Mouse (Mus musculus): ENCODE results near the gene Cldn13. TPM values are rescaled to one million over a fixed set of nuclear protein-coding genes. Genes with fewer than 3 reads are reported as not detected.
"Not testable (repeated sequence)": the region's sequence is repeated elsewhere in the genome, so short reads cannot be mapped to it uniquely, and the experiment has no call there.

Cldn13 gene
- total RNA-seq (2017): not detected in 3 replicates

GRCm38 (mm10) chr5:134915311-134915710 lies at the start of gene Cldn13:
Gene Cldn13, minus strand, starts transcription at chr5:134915526.
- no peak for ATAC-seq (replicated peaks; ENCODE audit: insufficient number of reproducible peaks, low FRiP score, low TSS enrichment, poor library complexity, severe bottlenecking)

GRCm38 (mm10) chr5:134964655-134965054 lies 49.3 kb upstream of the Cldn13 start:
- not testable (repeated sequence) for ATAC-seq (replicated peaks; ENCODE audit: insufficient number of reproducible peaks, low FRiP score, low TSS enrichment, poor library complexity, severe bottlenecking)

- no peak for ATAC-seq (replicated peaks; ENCODE audit: insufficient number of reproducible peaks, low FRiP score, low TSS enrichment, poor library complexity, severe bottlenecking)
Measured at GRCm38 (mm10) chr5:134963546-134963945, 48.2 kb upstream of the Cldn13 start.

- no peak for ATAC-seq (replicated peaks; ENCODE audit: insufficient number of reproducible peaks, low FRiP score, low TSS enrichment, poor library complexity, severe bottlenecking)
Measured at GRCm38 (mm10) chr5:134961519-134961918, 46.2 kb upstream of the Cldn13 start.

GRCm38 (mm10) chr5:134960430-134960829 lies 45.1 kb upstream of the Cldn13 start:
- ATAC-seq (replicated peaks; ENCODE audit: insufficient number of reproducible peaks, low FRiP score, low TSS enrichment, poor library complexity, severe bottlenecking): no peak

- no peak for ATAC-seq (replicated peaks; ENCODE audit: insufficient number of reproducible peaks, low FRiP score, low TSS enrichment, poor library complexity, severe bottlenecking)
Measured at GRCm38 (mm10) chr5:134959114-134959513, 43.8 kb upstream of the Cldn13 start.

- no peak for ATAC-seq (replicated peaks; ENCODE audit: insufficient number of reproducible peaks, low FRiP score, low TSS enrichment, poor library complexity, severe bottlenecking)
Measured at GRCm38 (mm10) chr5:134955491-134955890, 40.2 kb upstream of the Cldn13 start.

- no peak for ATAC-seq (replicated peaks; ENCODE audit: insufficient number of reproducible peaks, low FRiP score, low TSS enrichment, poor library complexity, severe bottlenecking)
Measured at GRCm38 (mm10) chr5:134951053-134951884, 35.9 kb upstream of the Cldn13 start.

GRCm38 (mm10) chr5:134948085-134948439 lies 32.7 kb upstream of the Cldn13 start:
- no peak for ATAC-seq (replicated peaks; ENCODE audit: insufficient number of reproducible peaks, low FRiP score, low TSS enrichment, poor library complexity, severe bottlenecking)

GRCm38 (mm10) chr5:134947420-134948084 lies 32.2 kb upstream of the Cldn13 start:
- no peak for ATAC-seq (replicated peaks; ENCODE audit: insufficient number of reproducible peaks, low FRiP score, low TSS enrichment, poor library complexity, severe bottlenecking)

GRCm38 (mm10) chr5:134946857-134947255 lies 31.5 kb upstream of the Cldn13 start, which contains the start of gene Cldn4:
Gene Cldn4, minus strand, starts transcription at chr5:134946934.
- ATAC-seq (replicated peaks; ENCODE audit: insufficient number of reproducible peaks, low FRiP score, low TSS enrichment, poor library complexity, severe bottlenecking): no peak

- ATAC-seq (replicated peaks; ENCODE audit: insufficient number of reproducible peaks, low FRiP score, low TSS enrichment, poor library complexity, severe bottlenecking): no peak
Measured at GRCm38 (mm10) chr5:134946063-134946856, 30.9 kb upstream of the Cldn13 start.

GRCm38 (mm10) chr5:134945266-134945959 lies 30.1 kb upstream of the Cldn13 start:
- ATAC-seq (replicated peaks; ENCODE audit: insufficient number of reproducible peaks, low FRiP score, low TSS enrichment, poor library complexity, severe bottlenecking): no peak

GRCm38 (mm10) chr5:134944179-134944578 lies 28.9 kb upstream of the Cldn13 start:
- no peak for ATAC-seq (replicated peaks; ENCODE audit: insufficient number of reproducible peaks, low FRiP score, low TSS enrichment, poor library complexity, severe bottlenecking)

GRCm38 (mm10) chr5:134942740-134943139 lies 27.4 kb upstream of the Cldn13 start:
- ATAC-seq (replicated peaks; ENCODE audit: insufficient number of reproducible peaks, low FRiP score, low TSS enrichment, poor library complexity, severe bottlenecking): no peak

- ATAC-seq (replicated peaks; ENCODE audit: insufficient number of reproducible peaks, low FRiP score, low TSS enrichment, poor library complexity, severe bottlenecking): no peak
Measured at GRCm38 (mm10) chr5:134941472-134942209, 26.3 kb upstream of the Cldn13 start.

- not testable (repeated sequence) for ATAC-seq (replicated peaks; ENCODE audit: insufficient number of reproducible peaks, low FRiP score, low TSS enrichment, poor library complexity, severe bottlenecking)
Measured at GRCm38 (mm10) chr5:134939554-134939953, 24.2 kb upstream of the Cldn13 start.

GRCm38 (mm10) chr5:134939069-134939468 lies 23.7 kb upstream of the Cldn13 start:
- ATAC-seq (replicated peaks; ENCODE audit: insufficient number of reproducible peaks, low FRiP score, low TSS enrichment, poor library complexity, severe bottlenecking): no peak

Measured in monocyte, adult 5-6 weeks (primary cell).